Mouse (Mus musculus): ENCODE results near the gene Dlgap1.

Dlgap1 gene

GRCm38 (mm10) chr17:70633181-70633944, 664.5 kb downstream of the Dlgap1 start:
- DNase-seq = peak; percentile 65

- no peak for DNase-seq
Observed at GRCm38 (mm10) chr17:70643211-70643610, 674.3 kb downstream of the Dlgap1 start.

DNA sequence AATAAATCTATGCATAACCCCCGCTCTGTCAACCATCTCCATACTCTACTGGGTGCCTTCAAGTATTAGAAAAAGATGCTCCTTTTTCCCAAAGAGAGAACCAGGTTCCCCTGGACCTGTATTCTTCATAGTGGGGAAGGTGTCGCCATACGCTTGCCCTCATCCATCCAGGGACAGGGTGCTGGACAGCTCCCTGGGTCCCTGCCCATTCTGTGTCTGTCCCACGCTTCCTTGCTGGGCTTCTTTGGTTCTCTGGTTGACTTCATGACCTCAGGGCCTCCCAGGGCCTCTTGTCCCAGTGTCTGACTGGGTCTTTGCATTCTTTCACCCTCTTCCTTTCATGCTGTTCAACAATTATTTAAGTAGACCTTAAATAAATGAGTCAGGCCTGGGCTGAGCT, 677.8 kb downstream of the Dlgap1 start:
- no peak for DNase-seq

GRCm38 (mm10) chr17:70661382-70661781, 692.5 kb downstream of the Dlgap1 start:
- DNase-seq = no peak

GRCm38 (mm10) chr17:70663992-70664391, 695.1 kb downstream of the Dlgap1 start:
- DNase-seq = no peak

GRCm38 (mm10) chr17:70664484-70665040, 695.7 kb downstream of the Dlgap1 start:
- DNase-seq = no peak

- no peak for DNase-seq
Observed at GRCm38 (mm10) chr17:70673985-70674384, 705.1 kb downstream of the Dlgap1 start.

DNA sequence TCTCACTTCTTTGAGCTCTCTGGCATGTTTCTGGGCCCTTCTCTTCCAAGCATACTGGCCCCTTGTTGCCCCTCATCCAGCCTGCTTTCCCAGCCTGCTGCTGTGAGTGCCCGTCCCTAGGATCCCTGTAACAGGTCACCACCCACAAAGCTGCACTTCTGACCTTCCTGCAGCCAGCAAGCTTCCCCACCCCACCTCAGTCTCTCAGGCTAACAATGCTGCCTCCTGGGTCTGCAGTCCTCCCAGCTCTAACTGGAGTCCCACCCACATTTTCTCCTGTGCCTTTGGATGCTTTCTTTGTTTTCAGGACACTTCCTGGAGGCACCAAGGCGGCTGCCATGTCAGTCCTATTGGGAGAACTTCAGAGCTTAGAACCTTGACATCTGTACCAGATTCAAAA, 707.6 kb downstream of the Dlgap1 start:
- no peak for DNase-seq

DNA sequence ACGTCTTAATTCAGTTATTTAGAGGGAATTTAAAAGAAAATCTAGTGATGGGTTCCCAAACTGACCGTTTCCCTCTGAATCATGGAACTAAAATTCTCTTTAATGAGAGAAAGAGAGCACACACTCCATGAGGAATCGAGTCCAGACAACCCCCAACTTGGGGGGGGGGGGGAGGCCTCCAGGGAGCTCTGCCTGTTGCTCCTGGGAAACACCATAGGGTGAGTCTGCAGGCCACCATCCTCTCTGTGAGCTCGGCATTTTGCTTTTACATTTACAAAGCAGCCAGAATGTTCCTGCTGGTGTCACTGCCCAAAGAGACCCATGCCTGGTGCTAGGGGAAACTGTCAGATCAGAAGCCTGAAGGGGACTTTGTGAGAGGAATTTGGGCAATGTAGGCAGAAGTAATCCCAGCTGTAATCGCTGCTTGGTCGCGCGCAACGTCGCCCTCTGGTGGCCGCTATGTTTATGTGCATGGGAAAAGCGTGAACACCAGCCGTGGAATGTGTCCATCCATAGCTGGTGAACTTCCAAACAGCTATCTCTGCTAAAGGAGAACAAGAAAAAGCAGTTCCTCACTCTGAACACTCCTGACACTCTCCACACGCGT, 714.8 kb downstream of the Dlgap1 start:
- peak; percentile 83 for DNase-seq

DNA sequence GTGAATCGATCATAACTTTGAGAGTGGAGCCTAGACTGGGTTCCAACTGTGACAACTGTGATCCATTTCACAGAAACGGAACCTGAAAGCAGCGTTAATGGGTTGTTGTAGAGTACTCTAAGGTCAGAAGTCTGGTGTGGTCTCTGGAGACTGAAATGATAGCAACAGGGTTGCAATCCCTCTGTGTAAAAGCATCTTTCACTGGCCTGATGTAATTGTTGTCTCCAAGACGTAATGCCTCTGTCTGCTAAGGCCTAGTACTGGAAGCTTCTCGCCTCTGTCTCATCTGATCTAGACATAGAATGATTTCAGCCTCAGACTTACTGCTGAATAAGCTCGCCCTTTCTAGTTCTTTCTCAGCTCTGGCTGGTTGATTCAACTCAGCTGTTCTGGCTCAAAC, 721.3 kb downstream of the Dlgap1 start:
- DNase-seq = no peak

GRCm38 (mm10) chr17:70690598-70690997, 721.7 kb downstream of the Dlgap1 start:
- no peak for DNase-seq

DNA sequence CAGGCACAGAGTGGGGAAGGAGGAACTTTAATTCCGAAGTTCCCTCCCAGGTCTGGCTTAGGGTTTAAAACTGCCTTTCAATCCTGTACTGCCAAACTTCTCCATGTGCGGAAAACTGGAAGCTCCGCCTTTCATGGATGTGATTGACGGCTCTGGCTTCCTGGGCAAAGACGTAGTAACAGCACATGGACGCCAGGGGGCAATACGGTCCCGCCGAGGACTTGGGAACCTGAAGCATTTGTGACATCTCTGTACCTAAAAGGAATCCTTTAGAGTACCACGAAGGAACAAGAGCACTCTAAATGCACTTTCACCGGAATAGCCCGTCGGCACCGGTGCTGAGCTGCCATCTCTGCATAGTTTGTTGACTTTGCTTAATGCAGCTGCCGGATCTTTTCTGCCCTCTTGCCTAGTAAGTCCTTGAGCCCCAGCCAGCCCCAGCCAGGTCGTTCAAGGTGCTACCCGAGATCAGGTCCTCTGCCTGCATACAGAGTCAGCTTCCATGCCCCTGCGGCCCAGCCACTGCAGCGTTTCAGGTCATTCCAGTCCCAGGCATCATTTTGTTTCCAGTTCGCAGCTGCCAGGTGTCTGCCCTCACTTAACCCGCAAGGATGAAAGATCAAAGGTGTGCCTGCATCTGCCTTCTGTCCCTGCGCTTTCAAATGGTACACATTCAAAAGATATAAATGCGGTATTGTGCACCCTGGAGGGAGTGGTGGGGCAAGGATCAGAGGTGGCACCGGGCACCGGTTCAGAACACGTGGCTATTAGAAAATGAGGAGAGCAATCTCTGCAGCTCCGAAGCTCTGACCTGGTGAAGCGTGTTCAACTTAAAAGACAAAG, 738.3 kb downstream of the Dlgap1 start:
- DNase-seq = peak; percentile 89

- DNase-seq = no peak
Observed at GRCm38 (mm10) chr17:70707819-70708140, 738.9 kb downstream of the Dlgap1 start.

DNA sequence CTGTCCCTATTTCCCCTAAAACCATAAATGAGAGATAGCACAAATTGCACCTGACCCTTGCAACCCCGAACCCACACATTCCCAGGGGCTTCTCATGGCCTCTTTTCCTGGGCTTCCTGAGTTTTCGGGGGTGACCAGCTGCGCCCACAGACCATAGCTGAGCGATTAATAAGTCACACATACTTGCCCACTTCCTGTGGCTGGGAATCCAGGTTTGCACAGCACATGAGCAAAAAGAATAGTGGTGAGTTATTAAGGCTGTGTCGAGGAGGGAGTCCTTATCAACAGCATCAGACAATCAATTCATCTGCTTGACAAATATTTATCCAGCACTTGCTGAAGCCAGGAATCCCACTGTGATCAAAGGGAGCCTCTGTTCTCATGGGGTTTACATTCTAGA, 740.7 kb downstream of the Dlgap1 start:
- DNase-seq = no peak

- DNase-seq = no peak
Observed at GRCm38 (mm10) chr17:70713470-70713869, 744.6 kb downstream of the Dlgap1 start.

GRCm38 (mm10) chr17:70719684-70720324, 750.9 kb downstream of the Dlgap1 start:
- DNase-seq = no peak

DNA sequence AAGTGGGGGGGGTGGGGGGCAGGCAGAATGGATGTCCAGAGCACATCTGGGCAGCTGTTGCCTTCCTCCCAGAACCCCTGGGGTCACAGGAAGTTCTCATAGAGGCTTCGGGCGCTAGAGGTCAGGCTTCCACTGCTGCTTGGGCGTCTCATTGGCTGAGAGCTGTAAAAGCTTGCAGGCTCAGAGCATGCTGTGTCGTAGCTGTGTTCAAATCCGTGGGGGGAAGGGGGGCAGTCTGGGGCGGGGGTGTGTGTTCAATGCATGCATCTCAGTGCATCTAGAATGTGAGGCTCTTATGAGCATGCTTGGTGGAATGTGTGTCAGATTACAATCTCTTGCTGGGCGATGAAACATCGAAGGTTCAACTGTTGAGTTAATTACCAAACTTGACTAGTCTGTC, 751.9 kb downstream of the Dlgap1 start:
- DNase-seq = peak; percentile 25

- DNase-seq = no peak
Observed at GRCm38 (mm10) chr17:70722146-70722545, 753.3 kb downstream of the Dlgap1 start.

- peak; percentile 73 for DNase-seq
Observed at GRCm38 (mm10) chr17:70728719-70729281, 759.9 kb downstream of the Dlgap1 start.

- no peak for DNase-seq
Observed at GRCm38 (mm10) chr17:70734728-70735127, 765.9 kb downstream of the Dlgap1 start.

GRCm38 (mm10) chr17:70735396-70735795, 766.5 kb downstream of the Dlgap1 start:
- no peak for DNase-seq

DNA sequence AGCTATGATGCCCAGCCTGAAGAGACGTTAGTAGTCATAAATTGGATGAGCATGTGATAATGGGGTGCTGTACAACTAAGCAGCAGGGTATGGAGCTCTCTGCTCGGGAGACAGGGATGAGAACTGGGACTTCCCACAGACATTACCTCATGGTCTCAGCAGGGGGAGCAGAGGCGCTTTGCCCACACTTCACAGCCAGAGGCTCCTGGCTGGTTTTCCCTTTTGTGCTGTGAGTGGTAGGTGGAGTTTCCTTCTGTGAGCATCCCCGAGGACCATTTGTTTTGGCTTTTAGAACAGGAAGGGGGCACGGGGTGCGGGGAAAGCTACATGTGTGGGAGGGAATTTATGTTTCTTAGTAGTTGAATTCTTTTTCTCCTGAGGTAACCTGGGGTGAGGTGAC, 768.6 kb downstream of the Dlgap1 start:
- peak; percentile 86 for DNase-seq
